Mouse (Mus musculus): Measurements from ENCODE around the gene Sergef.

Sergef gene

DNA sequence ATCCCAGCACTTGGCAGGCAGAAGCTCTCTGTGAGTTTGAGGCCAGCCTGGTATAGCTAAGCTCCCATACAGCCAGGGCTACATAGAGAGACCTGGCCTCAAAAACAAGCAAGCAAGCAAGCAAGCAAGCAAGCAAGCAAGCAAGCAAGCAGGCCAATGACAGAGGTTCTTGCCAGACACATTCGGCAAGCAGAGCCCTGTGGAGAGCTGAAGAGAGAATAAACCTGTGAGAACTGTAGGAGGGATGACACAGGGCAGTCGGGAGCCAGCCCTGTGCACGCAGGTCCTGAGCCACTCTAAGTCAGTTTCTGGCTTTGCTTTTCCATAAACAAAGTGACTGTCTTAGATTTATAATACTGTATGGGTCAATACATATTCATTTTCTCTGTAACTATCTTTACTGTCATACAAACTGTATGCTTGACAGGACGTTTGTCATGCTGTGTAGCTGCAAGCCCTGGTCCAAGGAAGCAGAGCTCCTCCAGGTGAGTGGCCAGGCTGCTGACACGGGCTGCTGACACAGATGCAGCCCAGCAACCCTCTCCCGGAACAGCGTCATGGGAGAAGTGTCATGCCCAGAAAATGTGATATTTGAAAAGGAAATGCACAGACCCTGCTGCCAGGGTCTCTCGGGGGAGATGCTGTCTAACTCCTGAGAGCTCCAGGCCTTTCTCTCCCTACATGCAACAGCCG lies 192.0 kb downstream of the Sergef start:
- DNase-seq (ENCODE audit: low read depth): no peak

DNA sequence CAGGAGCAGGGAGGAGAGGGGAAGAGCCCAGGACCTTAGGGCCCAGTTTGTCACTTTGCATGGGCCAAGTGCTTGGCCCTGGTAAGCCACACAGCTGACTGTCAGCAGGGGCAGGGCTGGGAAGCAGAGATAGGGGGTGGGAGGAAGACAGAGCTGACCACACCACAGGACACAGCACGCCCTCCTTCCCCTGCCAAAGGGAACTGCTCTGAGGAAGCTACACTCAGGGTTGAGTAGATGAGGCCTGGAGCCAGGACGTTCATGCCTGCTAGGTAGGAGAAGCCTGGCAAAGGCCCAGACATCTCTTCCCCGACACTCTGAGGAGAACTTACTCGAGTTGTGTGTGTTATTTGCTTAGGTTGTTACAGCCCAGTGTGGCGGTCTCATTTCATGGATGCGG lies 193.7 kb downstream of the Sergef start:
- peak; percentile 92 for DNase-seq (ENCODE audit: low read depth)

- no peak for DNase-seq (ENCODE audit: low read depth)
Measured at GRCm38 (mm10) chr7:46443163-46443562, 196.4 kb downstream of the Sergef start.

- peak; percentile 86 for DNase-seq (ENCODE audit: low read depth)
Measured at GRCm38 (mm10) chr7:46438537-46439141, 201.0 kb downstream of the Sergef start.

GRCm38 (mm10) chr7:46435833-46436232 lies 203.8 kb downstream of the Sergef start:
- no peak for DNase-seq (ENCODE audit: low read depth)

DNA sequence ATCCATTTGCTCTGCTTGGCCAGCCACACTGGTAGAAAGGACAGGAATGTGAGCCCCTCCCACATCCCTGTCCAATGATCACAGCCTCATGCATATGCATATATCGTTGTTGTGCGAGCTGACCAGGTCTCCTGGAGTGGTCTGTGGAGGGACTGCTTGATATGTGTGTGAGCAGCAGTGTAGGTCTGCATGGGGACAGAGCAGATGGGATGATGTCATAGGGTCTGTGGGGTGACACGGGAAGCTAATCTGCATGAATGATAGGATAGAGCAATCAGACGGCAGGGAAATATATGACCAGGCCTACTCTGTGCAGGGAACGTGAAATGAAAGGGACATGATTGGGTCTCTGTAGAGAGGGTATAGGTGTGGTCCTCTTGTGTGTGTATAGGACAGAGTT lies 205.7 kb downstream of the Sergef start:
- DNase-seq (ENCODE audit: low read depth): no peak

DNA sequence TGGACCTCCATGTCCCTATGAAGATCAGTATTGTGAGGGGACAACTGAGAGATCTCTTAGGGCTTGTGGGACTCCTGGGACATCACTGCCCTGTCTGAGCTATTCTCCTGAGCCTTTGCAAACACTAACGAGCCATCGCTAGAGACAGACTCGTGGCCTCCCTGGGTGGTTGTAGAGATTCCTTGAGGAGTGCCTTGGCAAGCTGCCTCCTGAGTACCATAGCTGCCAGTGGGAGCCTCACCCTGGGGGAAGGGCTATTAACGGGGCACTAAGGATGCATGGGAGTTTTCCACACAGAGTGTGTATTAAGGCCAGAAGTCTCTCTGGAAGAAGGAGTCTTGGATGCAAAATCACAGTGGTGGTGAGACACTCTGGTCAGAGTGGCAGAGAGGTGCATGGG lies 214.6 kb downstream of the Sergef start:
- DNase-seq (ENCODE audit: low read depth): no peak

GRCm38 (mm10) chr7:46423951-46424350 lies 215.7 kb downstream of the Sergef start:
- DNase-seq (ENCODE audit: low read depth): no peak

GRCm38 (mm10) chr7:46422764-46423412 lies 216.7 kb downstream of the Sergef start:
- peak; percentile 49 for DNase-seq (ENCODE audit: low read depth)

DNA sequence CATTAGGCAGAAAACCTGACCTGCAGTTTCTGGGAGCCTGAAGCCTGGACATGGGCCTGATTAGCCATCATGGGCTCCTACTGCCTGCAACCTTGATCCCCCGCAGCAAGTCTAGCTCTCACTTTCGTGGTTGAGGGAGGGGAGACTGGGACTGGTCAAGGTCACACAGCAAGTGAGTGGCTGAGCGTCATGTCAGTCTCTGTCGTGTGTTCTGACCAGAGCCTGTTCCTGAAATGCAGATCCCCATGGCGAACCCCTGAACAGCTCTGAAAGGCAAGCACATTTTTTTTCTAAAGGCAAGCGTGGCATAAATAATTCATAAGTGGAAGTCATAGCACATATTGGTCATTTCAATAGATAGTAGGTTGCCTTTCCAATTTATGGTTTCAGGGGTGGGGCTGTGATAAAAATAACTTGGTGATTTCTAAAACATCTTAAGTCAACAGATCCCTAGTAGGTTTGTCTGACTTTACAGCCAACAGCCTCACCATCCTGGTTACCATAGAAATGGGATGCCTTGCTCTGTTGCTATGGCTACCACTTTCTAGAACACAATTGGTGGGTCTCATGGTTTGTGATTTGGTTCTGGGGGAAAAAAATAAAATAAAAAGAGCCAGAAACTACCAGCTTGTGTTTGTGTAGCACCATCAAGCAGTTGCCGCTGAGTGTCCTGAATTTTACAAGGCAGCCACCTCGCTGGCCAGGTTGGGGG lies 217.4 kb downstream of the Sergef start:
- DNase-seq (ENCODE audit: low read depth): no peak

DNA sequence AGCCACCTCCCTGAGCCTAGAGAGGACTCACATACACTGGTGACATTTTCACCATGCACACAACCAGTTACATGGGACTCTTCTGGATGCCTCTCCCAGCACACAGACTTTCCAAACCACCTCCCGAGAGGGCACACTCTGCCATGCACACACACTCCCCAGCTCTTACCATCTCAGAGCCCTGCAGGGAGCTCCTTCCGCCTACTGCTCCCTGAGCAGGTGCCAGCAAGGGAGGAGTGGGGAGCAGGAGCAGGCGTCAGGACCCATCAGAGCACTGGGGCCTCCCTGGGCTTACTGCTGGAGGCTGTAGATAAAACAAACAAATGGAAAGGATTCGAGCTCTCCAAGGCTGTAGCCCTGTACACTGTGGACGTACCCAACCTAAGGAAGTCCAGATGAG lies 218.1 kb downstream of the Sergef start:
- DNase-seq (ENCODE audit: low read depth): no peak

GRCm38 (mm10) chr7:46418102-46418622 lies 221.4 kb downstream of the Sergef start:
- DNase-seq (ENCODE audit: low read depth): no peak

DNA sequence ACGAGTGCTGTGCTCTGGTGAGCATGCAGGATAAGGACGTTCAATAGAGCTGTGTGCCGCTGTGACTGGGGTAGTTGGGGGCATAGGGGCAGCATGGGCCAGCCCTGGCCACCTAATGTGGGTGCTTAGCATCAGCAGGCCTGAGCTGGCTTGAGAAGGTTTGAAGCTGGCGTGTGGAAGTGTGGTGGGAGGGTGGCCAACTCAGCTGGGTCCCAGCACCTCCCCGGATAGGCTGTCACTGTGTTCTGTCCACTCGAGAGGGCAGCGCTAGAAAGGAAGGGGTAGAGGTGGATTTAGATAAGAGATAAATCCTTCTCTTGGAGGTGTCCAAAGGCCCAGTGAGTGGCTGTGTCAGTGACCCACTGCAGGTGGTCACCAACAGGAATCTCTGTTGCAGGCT lies 222.1 kb downstream of the Sergef start:
- no peak for DNase-seq (ENCODE audit: low read depth)

DNA sequence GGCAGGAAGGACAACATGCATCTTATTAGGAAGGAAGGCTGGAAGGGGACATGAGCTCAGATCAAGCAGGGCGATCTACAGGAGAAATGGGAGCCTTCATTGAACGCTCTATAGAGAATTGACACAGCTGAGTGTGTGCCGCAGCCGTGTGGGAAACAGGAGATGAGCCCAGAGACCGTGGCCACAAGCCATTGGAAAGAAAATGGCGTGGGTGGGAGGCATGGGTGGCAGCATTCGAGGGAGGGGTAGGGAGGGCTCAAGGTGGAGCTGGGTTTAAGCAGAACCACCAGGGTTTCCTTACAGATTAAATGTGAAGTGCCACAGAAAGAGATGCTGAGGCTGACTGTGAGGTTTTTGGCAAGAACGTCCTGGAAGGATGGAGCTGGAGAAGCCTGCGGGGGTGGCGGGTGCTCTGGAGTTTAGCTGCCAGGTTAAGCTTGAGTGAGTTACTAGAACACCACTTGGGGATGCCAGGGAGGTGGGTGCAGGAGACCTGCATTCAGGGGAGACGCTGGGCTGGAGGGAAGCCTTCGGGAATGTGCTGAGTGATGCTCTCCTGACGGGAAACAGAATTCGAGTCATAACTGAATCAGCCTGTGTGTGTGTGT lies 223.7 kb downstream of the Sergef start:
- no peak for DNase-seq (ENCODE audit: low read depth)

DNA sequence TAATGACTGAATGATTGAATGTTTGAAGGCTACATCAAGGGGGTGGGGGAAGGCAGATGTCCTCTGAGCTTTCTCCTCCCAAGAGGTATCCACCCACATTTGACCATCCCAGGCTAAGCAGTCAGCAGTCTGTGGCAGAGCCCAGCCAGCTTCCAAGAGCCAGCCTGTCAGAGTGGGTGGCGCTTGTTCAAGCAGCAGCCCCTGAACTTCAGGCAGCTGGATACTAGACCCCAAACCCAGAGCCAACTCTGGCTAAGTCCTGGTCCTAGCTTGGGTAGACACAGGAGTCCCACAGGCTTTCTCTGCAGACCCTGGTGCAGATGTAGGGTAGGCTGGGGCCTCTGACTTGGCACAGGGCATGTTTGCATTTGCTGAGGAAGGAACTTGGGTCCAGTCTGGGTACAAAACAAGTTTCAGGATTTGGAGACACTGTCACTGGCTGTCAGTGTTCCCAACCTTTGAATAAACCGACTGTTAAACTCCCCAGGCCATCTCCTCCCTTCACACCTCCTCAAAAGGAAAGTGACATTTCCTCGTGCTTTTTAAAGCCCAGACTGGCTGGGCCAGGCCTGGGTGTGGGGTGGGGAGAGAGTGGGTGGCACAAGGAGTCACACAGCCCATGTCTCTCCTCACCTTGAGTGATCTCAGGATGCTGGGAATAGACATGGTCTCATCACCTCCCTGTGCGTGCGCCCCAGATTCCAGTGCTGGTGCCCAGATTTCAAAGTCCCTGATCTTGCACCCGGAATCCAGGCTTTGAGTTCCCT lies 225.5 kb downstream of the Sergef start:
- no peak for DNase-seq (ENCODE audit: low read depth)

- no peak for DNase-seq (ENCODE audit: low read depth)
Measured at GRCm38 (mm10) chr7:46412823-46413222, 226.8 kb downstream of the Sergef start.

DNA sequence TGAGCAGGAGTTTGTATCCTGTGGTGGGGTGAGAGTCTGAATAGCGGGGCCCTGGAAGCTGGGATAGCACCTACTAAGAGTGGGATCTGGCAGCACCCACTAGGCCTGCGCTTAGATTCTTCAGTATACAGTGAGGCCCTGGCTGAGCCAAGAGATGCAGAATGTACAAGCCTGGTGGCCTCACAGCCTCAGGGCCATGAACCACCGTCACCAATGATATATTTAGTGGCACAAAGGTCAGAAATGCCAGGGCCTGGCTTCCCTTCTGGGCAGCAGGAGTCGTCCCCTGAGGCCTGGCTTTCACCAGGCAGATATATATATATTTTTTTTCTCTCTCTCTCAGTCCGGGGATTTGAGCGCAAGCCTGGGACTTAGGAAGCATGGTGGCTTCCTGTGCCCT lies 228.9 kb downstream of the Sergef start:
- DNase-seq (ENCODE audit: low read depth): no peak

DNA sequence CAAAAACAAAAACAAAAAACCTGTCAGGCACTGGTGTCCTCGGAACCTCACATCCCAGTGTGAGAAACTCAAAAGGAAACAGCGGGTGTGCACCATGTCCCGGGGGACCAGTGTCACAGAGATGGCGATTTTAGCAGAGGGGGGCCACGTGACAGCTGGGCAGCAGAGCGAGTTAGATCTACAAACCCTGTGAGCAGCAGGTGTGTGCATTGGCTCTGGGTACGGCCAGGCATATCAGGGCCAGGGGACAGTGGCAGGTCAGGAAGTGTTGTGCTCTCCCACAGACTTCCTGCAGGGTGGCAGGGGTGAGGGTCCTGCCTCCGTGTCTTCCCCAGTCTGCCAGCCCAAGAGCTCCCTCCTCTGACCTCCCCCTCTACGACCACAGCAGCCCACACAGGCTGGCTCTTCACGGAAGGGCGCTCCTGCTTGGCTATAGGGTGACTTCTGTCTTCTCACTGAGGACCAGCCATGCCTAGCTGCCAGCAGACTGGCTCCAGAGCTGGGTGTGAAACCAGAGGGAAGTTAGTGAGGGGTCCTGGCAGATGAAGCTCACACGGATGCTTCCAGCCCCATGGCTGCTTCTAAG lies 230.3 kb downstream of the Sergef start:
- DNase-seq (ENCODE audit: low read depth): no peak

DNA sequence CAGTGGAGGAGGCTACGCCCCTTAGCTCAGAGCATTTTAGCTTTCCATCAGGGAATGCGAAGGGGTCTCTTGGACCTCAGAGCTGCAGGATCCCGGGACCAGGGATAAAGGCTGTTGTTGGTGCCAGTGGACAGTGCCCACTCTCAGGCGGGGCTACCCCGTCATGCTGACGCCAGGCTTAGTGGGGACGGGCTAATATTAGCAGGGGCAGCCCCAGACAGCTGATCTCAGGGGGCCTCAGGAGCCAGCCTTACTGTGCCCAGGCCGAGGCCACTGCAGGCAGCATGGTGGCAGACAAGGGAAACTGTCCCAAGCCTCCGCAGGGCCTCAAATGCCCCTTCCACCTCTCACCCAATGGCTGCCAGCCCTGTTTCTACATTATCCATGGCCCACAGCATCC lies 231.0 kb downstream of the Sergef start:
- no peak for DNase-seq (ENCODE audit: low read depth)

DNA sequence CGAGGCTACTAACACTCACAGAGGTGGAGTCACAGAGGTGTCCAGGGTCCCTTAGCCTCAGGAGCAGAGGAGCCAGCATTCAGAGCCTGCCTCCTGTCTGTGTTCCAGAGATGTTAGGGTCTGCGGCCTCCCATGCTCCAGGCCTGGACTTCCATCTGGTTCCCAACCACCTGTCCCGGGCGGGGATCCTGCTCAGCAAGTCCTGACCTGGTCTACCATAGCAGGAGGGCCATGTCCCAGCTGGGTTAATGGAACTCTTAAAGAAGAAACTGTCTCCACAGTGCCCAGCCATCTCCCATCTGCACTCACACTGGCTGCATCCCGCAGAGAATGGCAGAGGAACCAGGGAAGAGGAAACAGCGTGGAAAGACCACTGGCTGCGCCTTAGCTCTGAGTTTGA lies 234.9 kb downstream of the Sergef start:
- DNase-seq (ENCODE audit: low read depth): no peak
